Mouse (Mus musculus) spleen, adult 18-20 months (tissue): Measurements from ENCODE around the gene Mmp2.

ENCODE experiments used
- DNase-seq, 2 experiments: peaks; one replicate each; pipeline ENCODE4 v3.0.0; 2022; ENCODE audit warnings: mixed read lengths in 2 of 2

Gene Mmp2

GRCm38 (mm10) chr8:92897794-92898193 is 70.7 kb downstream of the Mmp2 start:
- DNase-seq = no peak

GRCm38 (mm10) chr8:92899590-92899989 is 72.5 kb downstream of the Mmp2 start:
- DNase-seq = no peak

- DNase-seq = no peak
These were observed 74.0 kb downstream of the Mmp2 start, which contains the start of gene Capns2 for GRCm38 (mm10) chr8:92901107-92901506. TSS of gene Capns2 (plus strand) at chr8:92901407.

GRCm38 (mm10) chr8:92902981-92903380 is 75.9 kb downstream of the Mmp2 start:
- no peak for DNase-seq
